Mouse (Mus musculus): ENCODE measurements around the gene Hnrnpm. TPM values are rescaled to one million over a fixed set of nuclear protein-coding genes. Genes with fewer than 3 reads are reported as not detected.

Hnrnpm gene
- polyA plus RNA-seq (2017; shearing (Covaris generic)) = 353 TPM

GRCm38 (mm10) chr17:33686760-33687159 is at the start of gene Hnrnpm:
Gene Hnrnpm (minus strand): TSS chr17:33686860.

GRCm38 (mm10) chr17:33718384-33718881 is 31.8 kb upstream of the Hnrnpm start, which contains the start of gene March2:
Gene March2 (minus strand): TSS chr17:33718670.

GRCm38 (mm10) chr17:33637516-33638276 is 49.0 kb downstream of the Hnrnpm start, which contains the start of gene Pram1:
Gene Pram1 (plus strand): TSS chr17:33638056.

GRCm38 (mm10) chr17:33628621-33629486 is 57.8 kb downstream of the Hnrnpm start, which contains the start of gene Zfp414:
Gene Zfp414 (plus strand): TSS chr17:33629090.

Other genes starting within 250 kb of the Hnrnpm start
- gene Adamts10, start 162.7 kb downstream of the Hnrnpm start, polyA plus RNA-seq (2017; shearing (Covaris generic)) = 103 TPM
- gene Myo1f, start 131.2 kb downstream of the Hnrnpm start, polyA plus RNA-seq (2017; shearing (Covaris generic)) = 0.60 TPM
- 37.1 TPM for gene Zfp414, start 57.8 kb downstream of the Hnrnpm start, polyA plus RNA-seq (2017; shearing (Covaris generic))
- gene Pram1, start 48.8 kb downstream of the Hnrnpm start, polyA plus RNA-seq (2017; shearing (Covaris generic)) = not detected
- gene March2, start 31.8 kb upstream of the Hnrnpm start, polyA plus RNA-seq (2017; shearing (Covaris generic)) = 90.7 TPM
- 330 TPM for gene Rab11b, start 73.7 kb upstream of the Hnrnpm start, polyA plus RNA-seq (2017; shearing (Covaris generic))
- 0.50 TPM for gene Angptl4, start 95.0 kb upstream of the Hnrnpm start, polyA plus RNA-seq (2017; shearing (Covaris generic))
- 2.5 TPM for gene Kank3, start 123.7 kb upstream of the Hnrnpm start, polyA plus RNA-seq (2017; shearing (Covaris generic))
- gene Rps28, start 137.7 kb upstream of the Hnrnpm start, polyA plus RNA-seq (2017; shearing (Covaris generic)) = 1,419 TPM
- gene Ndufa7, start 137.7 kb upstream of the Hnrnpm start, polyA plus RNA-seq (2017; shearing (Covaris generic)) = 194 TPM
- 13.0 TPM for gene Cd320, start 156.2 kb upstream of the Hnrnpm start, polyA plus RNA-seq (2017; shearing (Covaris generic))
- gene Gm7029, start 187.0 kb upstream of the Hnrnpm start, polyA plus RNA-seq (2017; shearing (Covaris generic)) = not detected
- gene Kifc1, start 203.8 kb upstream of the Hnrnpm start, polyA plus RNA-seq (2017; shearing (Covaris generic)) = 1.0 TPM
- gene Platr17, start 218.3 kb upstream of the Hnrnpm start, polyA plus RNA-seq (2017; shearing (Covaris generic)) = 3.7 TPM
- gene Daxx, start 222.6 kb upstream of the Hnrnpm start, polyA plus RNA-seq (2017; shearing (Covaris generic)) = 105 TPM
- gene Tapbp, start 229.0 kb upstream of the Hnrnpm start, polyA plus RNA-seq (2017; shearing (Covaris generic)) = 322 TPM
- 17.5 TPM for gene Zbtb22, start 229.0 kb upstream of the Hnrnpm start, polyA plus RNA-seq (2017; shearing (Covaris generic))
- gene Rgl2, start 242.7 kb upstream of the Hnrnpm start, polyA plus RNA-seq (2017; shearing (Covaris generic)) = 145 TPM

All from naive thymus-derived CD4-positive, alpha-beta T cell, adult 5 months (primary cell).